In genomic region chr2:154407643-154408445, GRCm38 (mm10) we compare ENCODE assay signal across 8 mouse cellular contexts. TPM values are rescaled to one million over a fixed set of nuclear protein-coding genes. Genes with fewer than 3 reads are reported as not detected.
DNase-seq lines count a peak whose midpoint lies in the region; ATAC-seq lines count a peak whose summit lies in the region.

Gene Snta1, minus strand, starts transcription at chr2:154408099.

- H3K27ac ChIP-seq in hindbrain, embryonic 12.5 days: 0 out of 2 replicates have a peak within 1 kb of the TSS, but pooled peaks have one; percentile 14

- WGBS in hindbrain, embryonic 12.5 days: 1% methylated on average over 77 of the region's 84 CpGs

- H3K9me3 ChIP-seq in hindbrain, embryonic 12.5 days (replicated peaks): no peaks in the 10 kb centered on the region

- peak within 1 kb of the TSS; percentile 86 for H3K4me2 ChIP-seq in hindbrain, embryonic 12.5 days (replicated peaks)

- peaks cover 24% of the 10 kb centered on the region for H3K4me1 ChIP-seq in hindbrain, embryonic 12.5 days

- peak; percentile 91 for ATAC-seq in hindbrain, embryonic 12.5 days (ENCODE audit: low FRiP score)

- no peaks in the 10 kb centered on the region for H3K36me3 ChIP-seq in hindbrain, embryonic 12.5 days

- peak; percentile 36 for DNase-seq in T-cell, adult 2 months (ENCODE audit: low spot score)
- peak; percentile 74 to 83 for DNase-seq in cerebellum, postnatal 36 days
- DNase-seq in frontal cortex, postnatal 25 days (ENCODE audit: low spot score in 2 of 2): peak; percentile 47 to 69
- peak; percentile 79 to 83 for DNase-seq in layer of hippocampus, postnatal 36 days
- peak; percentile 88 for DNase-seq in lung, postnatal 14 days
- DNase-seq in ovary, postnatal 14 days (ENCODE audit: low spot score): peak; percentile 79
- DNase-seq in thymus, postnatal 10 days (ENCODE audit: low spot score in 2 of 2): peak; percentile 36 to 58

- H3K27me3 ChIP-seq in hindbrain, embryonic 12.5 days: peaks cover 17% of the 10 kb centered on the region

- H3K4me3 ChIP-seq in hindbrain, embryonic 12.5 days: peak within 1 kb of the TSS; percentile 82

- peak within 1 kb of the TSS; percentile 73 for H3K9ac ChIP-seq in hindbrain, embryonic 12.5 days

RNA-seq across cellular contexts. Expression of gene Snta1, which starts in this region (rescaled TPM):
- polyA plus RNA-seq in hindbrain, embryonic 12.5 days (2016; fragmentation: Nextera tagmentation; extraction: Ambion mirVana): 8.9 and 9.7 TPM in 2 replicates
- total RNA-seq in layer of hippocampus, postnatal 36 days (2021): 10 to 100 TPM; 42.3 to 48.0 TPM

Comparison
In these comparisons a context has a peak if more than half of its experiments do, and no peak if none do; other contexts are left out.
1. Peak in every context shown above with its lines: DNase-seq, ATAC-seq, H3K4me3 ChIP-seq and H3K27ac ChIP-seq.
2. DNase-seq: peak in every context shown above with its lines; median percentile 88 in lung, postnatal 14 days; 81 in layer of hippocampus, postnatal 36 days; 79 in ovary, postnatal 14 days; 78 in cerebellum, postnatal 36 days; 58 in frontal cortex, postnatal 25 days; 47 in thymus, postnatal 10 days; 36 in T-cell, adult 2 months.